Mouse (Mus musculus) cerebellum, adult 11-12 months (tissue): ENCODE results near the gene Trem3.

Source experiments
- DNase-seq: peaks from one replicate; pipeline ENCODE4 v3.0.0; 2022

Trem3 gene

DNA sequence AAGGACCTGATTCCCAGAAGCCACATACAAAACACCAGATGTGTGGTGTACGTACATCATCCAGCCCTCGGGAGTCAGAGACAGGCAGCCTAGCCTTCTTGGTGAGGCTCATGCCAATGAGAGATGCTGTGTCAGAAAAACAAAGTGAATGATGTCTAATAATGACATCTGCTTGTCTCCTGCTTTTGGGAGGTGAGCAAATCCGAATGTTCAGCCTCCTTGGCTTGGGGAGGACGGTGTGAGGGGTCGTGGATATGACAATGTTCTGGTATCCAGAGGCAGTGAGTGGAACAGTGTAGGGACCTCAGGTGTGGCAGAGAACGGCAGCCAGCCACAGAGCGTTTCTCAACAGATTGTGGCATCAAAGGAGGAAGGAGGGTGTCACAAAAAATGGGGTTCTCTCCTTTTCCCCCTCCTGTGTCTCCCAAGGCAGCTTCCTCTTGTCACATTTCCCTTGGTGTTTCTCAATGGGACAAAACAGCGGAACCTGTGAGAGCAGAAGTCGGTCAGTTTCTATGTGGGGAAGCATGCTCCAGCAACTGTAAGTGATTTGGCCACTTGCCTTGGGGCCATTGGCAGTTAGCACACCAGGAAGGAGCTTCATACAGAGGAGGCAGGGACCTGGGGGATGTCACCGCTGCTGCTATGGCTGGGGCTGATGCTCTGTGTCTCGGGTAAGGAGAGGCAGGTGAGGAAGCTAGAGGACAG lies at the start of gene Trem3:
Trem3 (plus strand) TSS at position 557 of the 708 bp plus-strand sequence.
- no peak for DNase-seq

DNA sequence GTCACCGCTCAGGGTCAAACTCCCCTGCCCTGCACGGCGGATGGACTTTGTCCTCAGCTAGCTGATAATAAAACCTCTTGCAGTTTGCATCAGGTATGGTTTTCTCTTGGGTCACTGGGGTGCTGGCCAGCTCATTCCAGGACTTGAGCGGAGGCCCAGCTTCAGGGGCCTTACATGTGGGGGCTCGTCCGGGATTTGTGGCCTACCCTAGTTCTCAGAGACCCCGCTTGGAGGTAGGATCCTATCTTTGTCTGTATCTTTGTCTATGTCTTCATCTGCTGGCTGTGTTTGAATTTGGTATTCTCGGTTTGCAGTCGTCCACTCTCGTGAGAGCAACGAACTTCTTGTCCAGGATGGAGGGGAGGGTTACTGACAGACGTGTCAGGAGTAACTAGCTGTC lies 44.5 kb upstream of the Trem3 start:
- DNase-seq: no peak

DNA sequence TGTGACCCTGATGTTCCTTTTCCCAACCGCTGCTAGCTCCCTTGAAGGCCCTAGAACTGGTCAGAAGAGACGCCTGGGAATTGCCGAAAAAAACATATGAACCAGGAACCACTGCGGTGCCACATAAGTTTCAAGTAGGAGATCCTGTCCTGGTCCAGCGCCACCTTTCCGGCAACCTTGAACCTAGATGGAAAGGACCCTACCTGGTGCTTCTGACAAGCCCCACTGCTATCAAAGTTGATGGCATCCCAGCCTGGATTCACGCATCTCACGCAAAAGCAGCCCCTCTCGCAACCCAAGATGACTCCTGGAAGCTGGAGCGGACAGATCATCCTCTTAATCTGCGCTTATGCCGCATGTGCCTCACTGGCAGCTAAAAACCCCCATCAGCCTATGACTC lies 35.0 kb upstream of the Trem3 start:
- no peak for DNase-seq

DNA sequence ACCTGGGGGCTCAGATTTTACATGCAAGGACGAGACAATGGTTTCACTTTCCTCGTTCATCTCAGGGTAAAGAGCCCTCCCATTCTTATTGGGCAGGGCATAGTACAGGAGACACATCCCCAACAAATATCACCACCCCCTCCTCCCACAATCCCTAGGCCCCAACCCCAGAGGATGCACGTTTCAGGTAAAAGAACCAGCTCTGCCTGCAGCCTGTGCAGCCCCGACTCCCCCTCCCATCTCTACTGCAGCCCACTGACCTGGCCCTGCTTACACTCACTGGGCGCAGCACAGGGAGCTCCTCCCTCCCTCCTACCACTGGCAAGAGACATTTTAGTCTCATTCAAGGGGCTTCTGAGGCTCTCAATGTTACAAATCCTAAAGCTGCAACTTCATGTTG lies 34.1 kb upstream of the Trem3 start:
- no peak for DNase-seq

DNA sequence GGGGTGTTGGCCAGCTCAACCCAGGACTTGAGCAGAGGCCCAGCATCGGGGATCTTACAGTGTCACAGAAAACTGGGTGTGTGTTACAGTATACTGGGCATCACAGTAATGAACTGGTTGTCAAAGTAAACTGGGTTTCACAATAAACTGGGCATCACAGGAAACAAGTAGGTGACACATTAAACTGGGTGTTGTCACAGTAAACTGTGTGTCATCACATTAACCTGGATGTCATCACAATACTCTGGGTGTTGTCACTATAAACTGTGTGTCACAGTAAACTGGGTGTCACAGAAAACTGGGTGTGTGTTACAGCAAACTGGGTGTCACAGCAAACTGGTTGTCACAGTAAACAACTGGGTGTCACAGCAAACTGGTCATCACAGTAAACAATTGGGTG lies 32.1 kb upstream of the Trem3 start:
- no peak for DNase-seq

DNA sequence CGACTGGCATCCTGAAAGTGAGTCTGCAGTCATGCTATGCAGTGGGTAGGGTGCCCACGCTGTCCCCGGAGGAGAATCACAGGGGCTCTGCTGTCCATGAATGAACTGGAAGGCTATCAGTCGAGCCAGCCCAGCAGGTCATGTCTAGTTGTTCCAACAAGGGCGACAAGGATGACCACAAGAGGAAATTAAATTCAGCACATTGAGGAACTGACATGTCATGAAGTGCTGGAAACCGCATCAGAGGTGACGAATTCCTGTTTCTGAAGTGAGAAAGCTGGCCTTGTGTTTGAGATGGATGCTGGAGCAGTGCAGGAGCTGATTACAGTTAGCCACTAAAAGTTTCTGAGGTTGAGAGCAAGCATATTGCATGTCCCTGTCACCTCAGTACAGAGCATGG lies 16.9 kb upstream of the Trem3 start:
- DNase-seq: no peak

DNA sequence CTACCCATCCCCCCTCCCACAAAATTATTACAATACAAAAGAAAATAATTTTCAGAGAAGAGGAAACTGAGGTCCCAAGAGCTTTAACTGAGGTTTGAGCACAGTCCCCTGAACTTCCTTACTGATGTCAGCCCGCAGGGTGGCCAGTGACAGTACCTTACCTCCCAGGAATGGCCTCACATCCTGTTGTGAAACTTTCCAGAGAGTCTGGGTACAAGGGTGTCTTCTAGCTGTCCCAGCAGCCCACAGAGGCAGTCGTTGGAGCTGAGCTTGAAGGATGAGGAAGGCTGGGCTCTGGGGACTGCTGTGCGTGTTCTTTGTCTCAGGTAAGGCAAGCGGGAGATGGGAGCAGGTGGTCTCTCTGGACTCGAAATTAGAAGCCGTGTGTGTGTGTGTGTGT lies 15.1 kb upstream of the Trem3 start, which contains the start of gene Trem1:
Trem1 (plus strand) TSS at position 251 of the 400 bp plus-strand sequence.
- DNase-seq: no peak

DNA sequence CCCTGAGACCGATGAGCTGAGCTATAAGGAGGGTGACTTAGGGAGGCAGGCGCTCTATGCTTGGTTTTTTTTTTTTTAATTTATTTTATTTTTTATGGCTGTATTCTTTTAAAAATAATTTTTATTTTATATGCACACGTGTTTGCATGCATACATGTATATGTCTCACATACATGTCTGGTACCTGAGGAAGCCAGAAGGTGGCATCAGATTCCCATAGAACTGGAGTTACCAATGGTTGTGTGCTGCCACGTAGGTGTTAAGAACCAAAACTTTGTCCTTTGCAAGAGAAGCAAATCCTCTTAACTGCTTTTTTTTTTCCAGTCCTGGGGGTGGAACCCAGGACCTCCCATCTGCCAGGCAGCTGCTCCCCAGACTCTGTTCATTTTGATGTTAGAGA lies 13.8 kb upstream of the Trem3 start:
- no peak for DNase-seq

DNA sequence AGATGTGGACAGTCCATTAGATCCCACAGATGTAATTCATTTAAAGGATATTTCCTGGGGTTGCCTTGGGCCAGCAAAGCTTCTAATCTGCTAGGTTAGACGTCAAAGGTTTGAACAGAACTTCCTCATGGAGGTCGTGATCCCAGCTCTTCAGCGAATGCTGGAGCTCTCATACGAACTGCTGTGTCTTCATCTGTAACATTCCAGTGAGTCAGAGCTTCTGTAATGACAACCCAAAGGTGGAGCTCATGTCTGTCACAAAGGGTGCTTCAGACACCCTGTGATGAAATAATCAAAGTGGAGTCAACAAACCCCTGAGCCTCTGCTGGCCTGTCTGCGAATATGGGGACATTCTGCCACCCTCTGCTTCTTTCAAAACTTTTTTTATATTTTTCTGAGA lies 13.0 kb upstream of the Trem3 start:
- no peak for DNase-seq

DNA sequence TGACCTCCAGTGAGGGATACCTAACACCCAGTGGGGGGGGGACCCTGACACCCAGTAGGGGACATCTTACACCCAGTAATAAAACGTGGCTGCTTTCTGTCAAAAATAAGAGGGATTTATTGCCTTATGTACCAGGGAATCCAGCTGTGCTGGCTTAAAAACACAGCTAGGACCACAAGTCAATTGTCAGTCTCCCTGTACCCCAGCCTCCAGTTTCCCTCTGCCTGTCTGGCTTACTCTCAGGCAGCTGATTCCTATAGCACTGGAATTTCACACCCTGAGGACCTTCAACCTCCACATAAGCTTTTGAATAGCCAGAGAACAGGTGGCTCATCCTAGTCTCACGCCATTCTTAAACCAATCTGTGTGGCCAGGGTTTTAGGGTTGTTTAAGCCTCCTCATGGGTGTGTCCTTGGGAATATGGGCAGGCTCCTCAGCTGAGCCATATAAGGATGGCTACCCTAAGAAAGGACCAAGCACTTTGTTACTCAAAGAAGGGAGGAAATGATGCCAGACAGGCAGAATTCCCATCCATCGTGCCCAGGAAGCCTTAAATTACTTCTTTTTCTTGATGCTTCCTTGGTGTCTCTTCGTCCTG lies 11.7 kb upstream of the Trem3 start:
- no peak for DNase-seq

DNA sequence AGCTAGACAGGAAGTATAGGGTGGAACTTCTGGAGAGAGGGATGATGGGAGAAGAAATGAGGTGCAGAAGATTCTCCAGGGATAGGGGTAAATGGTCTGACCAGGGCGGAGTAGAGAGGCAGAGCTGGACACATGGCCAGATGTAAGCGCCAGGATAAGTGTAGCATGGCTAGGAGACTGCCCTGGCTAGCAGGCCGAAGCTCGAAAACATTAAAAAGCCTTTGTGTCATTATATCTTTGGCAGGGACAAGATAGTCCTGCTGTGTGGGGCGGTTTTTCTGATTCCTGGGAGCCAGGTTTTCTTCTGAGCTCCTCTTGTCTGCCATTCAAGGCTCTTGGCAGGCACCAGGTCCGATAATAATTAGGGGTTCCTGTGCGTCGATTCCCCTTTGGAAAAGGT lies 10.0 kb upstream of the Trem3 start:
- DNase-seq: no peak

DNA sequence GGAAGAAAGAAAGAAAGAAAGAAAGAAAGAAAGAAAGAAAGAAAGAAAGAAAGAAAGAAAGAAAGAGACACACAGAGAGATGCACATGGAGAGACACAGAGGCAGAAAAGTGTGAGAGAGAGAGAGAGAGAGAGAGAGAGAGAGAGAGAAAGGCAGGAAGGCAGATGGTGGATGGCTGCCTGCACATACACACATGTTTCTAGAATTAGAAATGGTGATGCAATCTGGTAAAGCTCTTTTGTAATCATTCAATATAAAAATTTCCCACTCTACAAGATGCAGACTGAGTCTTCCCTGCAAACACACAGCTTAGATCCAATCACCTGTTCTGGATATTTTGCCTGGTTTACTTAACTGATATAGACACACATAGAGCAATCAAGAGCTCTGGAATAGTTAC lies 1.5 kb downstream of the Trem3 start:
- no peak for DNase-seq

DNA sequence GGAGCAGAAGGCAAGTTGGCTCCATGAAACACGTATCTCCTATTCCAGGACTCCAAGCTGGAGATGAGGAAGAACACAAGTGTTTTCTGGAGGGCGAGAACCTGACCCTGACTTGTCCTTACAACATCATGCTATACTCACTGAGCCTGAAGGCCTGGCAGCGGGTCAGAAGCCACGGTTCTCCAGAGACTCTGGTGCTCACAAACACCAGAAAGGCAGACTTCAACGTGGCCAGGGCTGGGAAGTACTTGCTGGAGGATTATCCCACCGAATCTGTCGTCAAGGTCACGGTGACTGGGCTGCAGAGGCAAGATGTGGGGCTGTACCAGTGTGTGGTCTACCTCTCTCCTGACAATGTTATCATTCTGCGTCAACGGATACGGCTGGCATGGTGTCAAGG lies 1.9 kb downstream of the Trem3 start:
- no peak for DNase-seq

DNA sequence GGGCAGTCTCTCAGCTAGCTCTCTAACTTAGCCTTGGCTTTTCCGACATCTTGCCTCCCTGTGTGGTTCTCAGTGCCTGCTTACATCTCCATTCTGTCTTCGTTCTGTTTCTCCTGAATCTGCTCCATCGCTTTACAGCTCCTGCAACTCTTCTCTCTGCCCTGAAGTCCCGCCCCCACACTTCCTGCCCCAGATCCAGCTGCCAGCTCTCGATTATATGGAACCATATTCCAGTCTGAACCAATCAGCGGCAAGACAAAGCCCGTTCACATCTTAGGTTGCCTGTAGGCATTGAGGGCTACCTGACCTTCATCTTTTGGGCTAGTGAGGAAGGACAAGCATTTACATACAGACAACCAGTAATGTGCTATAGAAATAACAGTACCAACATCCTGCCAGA lies 3.1 kb downstream of the Trem3 start:
- DNase-seq: no peak

DNA sequence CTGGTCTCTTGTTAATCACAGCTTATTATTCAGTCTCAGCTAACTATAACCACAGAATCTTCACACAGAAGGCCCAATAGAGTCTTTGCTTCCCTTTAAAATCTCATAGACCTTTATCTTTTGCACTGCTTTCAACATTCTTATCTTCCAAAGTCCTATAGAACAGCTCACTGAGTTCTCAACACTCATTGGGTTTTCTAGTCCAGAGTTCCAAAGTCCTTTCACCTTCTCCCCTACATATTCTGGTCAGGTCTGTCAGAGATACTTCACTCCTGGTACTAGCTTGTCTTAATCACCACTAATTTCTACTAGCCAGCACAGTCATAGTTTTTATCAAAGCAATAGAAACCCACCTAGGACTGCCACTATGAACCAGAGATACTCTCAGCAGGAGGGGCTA lies 9.0 kb downstream of the Trem3 start:
- no peak for DNase-seq

DNA sequence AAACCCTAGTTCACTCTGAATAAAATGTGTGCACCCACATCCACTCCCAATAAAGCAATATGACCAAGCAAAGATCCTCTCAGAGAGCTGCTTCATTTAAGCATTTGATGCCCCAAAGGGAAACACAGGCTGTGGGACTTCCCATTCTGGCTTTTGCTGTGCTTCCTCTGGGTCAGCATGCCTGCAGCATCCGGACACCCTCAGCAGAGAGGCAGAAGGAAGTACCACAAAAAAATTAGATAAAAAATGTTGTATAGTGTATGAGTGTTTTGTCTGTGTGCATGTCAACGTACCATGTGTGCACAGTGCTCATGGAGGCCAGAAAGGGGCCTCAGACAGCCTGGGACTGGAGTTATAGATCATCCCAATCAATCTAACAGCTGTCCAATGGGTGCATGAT lies 14.3 kb downstream of the Trem3 start:
- DNase-seq: no peak

DNA sequence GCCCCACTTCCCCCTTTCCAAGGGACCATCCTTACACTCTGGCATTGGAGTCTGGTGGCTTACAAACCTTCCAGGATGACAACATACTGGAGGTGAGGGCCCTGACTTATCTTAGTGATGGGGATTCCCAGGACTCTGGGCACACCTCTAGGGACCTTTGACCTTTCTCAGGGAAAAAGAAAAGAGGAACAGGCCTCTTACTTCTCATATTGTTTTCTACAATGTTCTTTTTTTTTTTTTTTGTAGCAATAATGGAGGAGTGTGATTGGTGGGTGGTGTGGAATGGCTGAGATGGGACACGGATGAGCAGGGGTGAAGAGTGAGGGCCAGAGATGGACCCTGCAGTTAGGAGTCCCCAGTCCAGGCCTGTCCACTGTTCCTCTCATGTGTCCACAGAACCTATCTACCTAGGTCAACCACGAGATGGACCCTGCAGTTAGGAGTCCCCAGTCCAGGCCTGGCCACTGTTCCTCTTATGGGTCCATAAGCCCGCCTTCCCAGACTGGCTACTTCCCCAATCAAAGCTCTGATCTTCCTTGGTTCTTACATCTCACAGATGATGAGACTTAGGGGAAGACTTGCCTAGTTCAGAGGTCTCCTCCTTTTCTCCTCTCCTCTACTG lies 16.3 kb downstream of the Trem3 start, which contains the start of gene Treml4:
Treml4 (plus strand) TSS at position 555 of the 622 bp plus-strand sequence.
- no peak for DNase-seq

DNA sequence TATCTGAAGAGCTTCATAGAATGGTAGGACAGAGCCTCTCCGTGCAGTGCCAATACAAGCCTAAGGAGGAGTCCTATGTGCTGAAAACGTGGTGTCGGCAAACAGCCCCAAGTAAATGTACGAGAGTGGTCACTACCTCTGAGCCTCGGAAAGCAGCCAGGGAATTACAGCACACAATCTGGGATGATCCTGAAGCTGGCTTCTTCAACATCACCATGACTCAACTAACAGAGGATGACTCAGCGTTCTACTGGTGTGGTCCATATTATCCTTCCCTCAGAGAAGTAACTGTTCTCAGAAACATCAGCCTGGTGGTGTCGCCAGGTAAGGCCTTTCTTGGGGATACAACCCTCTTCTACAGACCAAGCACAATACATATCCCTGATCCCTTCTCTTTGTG lies 17.1 kb downstream of the Trem3 start:
- no peak for DNase-seq

DNA sequence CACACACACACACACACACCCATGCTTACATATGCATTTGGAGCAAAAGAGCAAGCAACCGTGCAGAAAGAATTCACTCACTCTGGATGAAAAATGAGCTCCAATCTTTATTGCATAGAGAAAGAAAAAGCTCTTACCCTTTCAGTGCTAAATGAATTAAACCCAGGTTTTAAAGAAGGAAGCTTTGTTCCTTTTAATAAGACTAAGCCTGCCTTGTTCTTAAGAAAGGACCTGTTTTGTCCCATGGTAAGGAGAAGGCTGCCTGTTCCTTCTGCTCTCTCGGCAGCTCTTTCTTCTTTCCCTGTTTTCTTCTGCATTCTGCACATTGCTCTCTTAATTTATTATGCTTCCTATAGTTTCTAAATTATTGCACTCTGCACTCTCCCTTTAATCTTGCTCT lies 18.6 kb downstream of the Trem3 start:
- no peak for DNase-seq

DNA sequence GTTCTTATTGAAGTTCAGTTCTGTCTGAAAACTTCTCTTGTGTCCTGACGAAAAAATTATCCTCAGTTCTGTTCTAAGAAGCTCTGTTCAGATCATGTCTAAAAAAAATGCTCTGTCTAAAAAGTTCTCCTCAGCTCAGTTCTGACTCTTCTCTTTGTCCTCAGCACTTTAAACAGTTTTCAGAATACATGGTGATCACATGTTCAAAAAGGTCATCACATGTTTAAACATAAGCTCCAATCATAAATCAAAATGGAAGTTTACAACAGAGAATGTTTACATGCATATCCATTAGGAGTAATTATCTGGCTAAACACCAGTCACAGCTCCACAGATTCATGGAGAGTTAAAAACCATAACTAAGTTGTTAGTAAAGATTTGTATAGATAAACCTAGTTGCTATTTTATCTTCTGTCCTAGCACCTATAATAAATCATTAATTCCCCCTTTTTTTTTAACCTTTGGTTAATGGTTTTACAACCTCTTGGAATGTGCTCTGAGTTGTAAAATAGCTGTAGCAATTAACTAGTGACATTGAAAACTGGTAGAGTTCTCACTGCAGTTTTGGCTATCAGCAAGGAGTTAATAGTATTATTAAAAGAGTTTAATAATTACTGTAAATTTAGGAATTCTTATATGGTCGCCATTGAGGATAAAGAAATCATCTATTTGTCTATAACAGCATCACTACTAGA lies 19.2 kb downstream of the Trem3 start:
- DNase-seq: no peak

DNA sequence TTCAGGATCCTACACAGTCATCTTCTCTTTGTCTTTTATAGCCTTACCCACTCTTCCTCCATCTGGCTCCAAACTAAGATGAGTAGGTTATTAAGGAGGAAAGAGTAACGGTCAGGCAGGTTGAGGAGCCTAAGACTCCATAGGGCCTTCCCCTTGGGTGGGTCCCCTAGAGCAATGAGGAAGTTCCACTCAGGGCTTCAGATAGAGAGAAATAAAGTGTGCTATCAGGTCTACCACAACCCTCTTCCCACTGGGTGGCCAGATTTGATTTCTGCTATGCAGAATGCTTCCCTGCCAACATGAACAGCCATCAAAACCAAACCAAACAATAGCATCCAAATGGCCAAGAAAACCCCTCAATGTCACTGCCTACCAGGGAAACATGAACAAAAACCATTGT lies 20.0 kb downstream of the Trem3 start:
- no peak for DNase-seq

DNA sequence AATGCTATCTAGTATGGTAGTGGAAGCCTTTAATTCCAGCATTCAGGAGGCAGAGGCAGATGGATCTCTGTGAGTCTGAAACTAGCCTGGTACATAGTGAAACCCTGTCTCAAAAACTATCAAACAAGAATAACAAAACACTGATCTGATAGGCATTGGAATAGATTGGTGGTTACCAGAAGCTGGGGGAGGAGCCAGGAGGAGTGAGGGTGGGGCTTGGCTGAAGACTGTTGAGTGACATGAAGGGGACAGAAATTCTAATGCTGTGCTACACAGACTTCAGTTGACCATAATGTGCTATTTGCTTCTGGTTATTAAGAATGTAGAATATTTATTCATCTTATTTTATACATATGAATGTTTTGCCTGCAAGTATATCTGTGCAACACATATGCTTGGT lies 20.7 kb downstream of the Trem3 start:
- DNase-seq: no peak

DNA sequence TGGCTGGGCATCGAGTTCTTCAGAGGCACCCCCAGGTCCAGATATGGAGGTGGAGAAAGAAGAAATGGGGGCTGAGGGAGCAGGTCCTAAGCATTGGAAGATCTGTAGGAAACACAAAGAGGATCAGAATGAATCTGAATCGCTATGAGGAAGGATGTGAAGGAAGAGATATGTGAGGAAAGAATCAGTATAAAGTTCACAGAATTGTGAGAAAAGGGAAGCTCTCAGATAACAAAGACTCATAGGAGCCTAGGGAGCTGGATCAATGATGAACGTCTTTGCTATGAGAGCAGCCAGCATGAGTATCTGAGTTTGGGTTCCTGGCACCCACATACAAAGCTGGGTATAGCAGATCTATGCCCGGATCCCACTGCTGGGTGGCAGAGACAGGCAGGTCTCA lies 22.3 kb downstream of the Trem3 start:
- no peak for DNase-seq

DNA sequence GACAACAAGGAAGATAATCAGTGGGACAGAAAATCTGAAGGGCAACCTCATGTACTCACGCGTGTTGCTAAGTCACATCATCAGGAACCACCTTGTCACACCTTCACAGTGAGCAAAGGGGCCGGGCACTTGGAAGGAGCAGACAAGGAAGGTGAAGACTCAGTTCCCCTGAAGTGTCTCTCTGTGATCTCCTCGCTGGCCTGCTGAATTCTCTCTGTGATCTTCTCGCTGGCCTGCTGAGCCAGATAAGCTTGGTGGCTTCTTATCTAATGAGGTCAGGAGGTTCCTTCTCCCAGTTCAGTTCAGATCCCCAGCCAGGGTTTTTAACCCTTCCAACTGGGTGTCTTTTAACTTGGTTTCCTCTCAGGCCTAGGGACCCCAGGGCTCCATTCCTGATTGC lies 24.6 kb downstream of the Trem3 start:
- DNase-seq: no peak
